Mouse (Mus musculus) gastrocnemius, adult 18-20 months (tissue): ENCODE results near the gene Adam19. TPM values are rescaled to one million over a fixed set of nuclear protein-coding genes. Genes with fewer than 3 reads are reported as not detected.
A peak's percentile ranks its signal among the peaks of the same experiment; 100 is the strongest.
"Not testable (repeated sequence)": the region's sequence is repeated elsewhere in the genome, so short reads cannot be mapped to it uniquely, and the experiment has no call there.

Source experiments
- DNase-seq: peaks from one replicate; pipeline ENCODE4 v3.0.0; 2021; ENCODE audit warnings: low spot score
- total RNA-seq, 2 experiments: library from RNA; stranded (reverse); gene quantifications; 2 replicates each; pipeline ENCODE4 v1.2.3; 2021

The Adam19 gene
- total RNA-seq, 2 experiments from 2014 or later: 1.9 to 4.1 TPM

DNA sequence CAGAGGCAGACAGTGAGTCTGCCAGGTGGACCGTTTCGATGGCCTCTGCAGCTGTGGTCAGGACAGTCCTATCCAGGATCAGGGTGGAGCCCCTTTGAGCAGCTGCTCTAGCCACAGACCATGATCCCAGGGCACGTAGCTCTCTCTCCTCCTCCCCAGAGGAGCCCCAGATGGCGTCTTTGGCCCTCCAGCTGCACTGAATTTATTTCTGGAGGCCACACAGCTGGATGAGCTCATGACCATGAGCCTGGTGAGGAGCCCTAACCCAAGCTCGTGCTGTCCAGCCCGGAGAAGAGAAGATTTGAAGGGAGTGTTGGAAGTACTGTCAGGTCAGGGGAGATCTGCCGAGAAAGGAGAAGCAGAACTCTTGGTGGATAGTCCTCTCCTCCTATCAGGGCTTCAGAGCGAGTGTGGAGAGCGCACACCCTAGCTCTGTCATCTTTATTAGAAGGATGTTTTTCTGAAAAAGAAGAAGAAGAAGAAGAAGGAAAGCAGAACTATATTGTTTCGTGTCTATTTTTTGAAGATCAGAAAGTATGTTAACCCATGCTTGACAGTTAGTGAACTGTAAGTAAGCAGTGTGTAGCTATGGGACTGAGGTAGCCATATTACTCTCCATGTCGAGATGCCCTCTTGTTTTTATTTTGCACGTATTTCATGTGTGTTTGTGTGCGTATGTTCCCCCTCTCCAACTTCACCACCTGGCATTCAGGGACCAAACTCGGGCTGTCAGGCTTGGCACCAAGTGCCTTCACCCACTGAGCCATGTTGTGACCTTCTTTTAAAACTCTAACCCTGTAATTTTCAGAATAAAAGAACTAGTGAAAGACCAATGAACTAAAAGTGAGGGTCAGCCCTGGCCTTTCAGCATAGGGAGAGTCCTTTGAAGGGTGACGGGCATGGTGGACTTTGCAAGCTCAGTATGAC lies 72.1 kb downstream of the Adam19 start:
- peak; percentile 77 for DNase-seq

DNA sequence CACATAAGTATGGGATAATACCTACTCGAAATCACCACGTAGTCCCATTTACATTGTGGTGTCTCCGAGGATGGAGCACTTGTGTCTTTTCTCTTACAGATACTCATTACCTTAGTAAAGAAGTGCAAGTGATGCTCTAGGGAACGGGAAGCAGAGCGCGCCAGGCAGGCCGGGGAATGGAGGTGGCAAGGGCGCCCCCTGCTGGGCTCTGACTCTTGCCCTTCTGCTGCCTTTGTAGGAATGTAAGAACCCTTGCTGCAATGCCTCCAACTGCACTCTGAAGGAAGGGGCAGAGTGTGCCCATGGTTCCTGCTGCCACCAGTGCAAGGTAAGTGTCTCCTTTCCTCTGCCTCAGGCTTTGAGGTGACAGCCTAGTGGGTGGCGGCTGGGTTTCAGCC lies 72.8 kb downstream of the Adam19 start:
- DNase-seq: peak; percentile 80

DNA sequence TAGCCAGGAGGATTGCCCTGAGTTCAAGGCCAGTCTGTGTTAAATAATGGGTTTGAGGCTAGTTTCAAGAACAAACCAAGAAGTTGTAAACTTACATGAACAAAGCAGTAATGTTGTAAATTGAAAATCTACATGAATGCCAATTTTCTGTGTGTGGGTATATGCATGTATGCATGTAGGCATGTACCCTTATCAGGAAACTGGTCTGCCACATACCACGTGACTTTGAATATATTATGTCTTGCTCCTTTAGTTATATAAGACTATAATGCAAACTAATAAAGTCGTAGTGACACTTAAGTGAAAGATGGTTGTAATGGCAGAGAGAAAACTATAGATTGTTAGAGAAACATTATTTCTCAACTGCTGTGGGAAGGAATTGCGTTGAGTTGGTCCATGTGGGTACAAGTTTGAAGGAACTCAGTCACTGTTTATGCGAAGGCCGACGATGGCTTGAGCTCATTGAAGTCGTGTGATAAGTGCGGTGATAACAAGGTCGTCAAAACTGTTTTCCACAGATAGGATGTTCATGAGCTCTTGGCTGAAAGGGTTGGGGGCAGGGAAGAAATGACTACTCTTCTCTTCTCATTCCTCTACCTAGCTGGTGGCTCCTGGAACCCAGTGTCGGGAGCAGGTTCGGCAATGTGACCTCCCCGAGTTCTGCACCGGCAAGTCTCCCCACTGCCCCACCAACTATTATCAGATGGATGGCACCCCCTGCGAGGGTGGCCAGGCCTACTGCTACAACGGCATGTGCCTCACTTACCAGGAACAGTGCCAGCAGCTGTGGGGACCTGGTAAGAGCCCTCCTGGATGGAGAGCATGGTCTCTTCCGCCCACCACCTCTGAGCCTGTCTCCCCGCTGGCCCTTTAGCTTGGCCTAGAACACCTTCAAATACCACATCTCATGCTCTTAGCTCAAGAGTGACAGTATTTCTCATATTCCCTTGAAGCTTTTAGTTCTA lies 75.5 kb downstream of the Adam19 start:
- DNase-seq: no peak

DNA sequence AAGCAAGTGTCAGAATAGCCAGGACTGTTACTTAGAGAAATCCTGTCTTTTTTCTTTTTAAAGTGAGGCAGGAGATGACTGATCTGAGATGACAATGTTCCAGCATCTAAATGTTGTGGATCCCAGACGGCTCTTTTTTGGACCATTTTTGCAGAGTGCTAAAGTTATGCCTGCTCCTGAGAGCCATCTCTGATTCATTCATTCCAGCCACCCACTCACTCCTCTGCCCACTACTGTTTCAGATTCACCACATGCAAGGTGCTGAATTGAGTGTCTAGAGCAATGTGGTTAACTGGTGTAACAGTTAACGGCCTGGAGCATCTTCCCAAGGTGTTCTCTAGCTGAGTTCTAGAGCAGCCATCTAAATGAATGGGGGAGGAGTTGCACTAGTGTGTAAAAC lies 79.1 kb downstream of the Adam19 start:
- no peak for DNase-seq

DNA sequence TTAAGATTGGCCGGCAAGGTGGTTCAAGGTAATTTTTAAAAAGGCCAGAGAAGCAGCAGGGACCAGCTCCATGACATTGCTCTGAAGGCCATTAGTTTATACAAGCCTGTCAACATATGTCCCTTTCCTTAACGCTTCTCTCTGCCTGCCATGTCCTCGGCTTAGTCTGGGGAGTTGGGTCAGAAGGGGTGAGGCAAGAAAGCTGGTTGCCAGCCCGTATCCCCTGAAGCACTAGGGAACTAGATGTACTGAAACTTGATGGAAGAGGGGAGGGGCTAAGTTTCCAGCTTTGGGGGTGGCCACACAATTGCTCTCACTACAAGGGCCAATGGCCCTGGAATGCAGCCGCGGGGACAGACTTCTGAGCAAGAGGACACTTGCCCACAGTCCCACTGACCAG lies 87.5 kb downstream of the Adam19 start:
- no peak for DNase-seq

DNA sequence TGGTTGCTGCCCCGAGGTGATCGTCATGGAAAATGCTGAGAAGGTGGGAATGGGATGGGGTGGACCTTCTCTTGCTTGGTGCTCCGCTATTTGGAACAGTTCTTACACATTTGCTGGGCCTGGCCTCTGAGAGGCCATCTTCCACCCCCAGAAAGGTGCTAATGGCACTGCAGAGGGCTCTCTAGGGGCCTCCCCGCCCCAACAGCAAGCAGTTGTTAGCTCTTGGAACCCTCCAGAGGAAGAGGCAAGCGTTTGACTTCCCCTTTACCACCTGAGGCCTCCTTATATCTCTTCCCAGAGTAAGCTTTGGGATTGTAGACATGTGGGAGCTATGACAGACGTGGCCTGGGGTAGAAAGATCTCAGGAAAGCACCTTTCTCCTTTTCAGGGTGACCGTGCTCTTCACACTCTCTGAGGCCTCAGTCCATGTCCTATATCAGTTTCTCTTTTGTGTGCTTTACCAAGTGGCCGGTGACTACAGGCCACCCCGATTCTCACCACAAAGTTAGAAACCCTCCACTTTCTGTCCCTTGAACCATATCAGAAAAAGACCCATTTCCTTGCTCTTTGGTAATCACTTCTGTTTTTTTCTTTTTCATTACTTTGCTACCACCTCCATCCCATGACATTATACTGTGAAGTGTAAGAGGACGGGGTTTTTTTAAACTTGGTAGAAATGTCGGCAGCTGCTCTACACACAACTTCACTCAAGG lies 89.5 kb downstream of the Adam19 start:
- no peak for DNase-seq

DNA sequence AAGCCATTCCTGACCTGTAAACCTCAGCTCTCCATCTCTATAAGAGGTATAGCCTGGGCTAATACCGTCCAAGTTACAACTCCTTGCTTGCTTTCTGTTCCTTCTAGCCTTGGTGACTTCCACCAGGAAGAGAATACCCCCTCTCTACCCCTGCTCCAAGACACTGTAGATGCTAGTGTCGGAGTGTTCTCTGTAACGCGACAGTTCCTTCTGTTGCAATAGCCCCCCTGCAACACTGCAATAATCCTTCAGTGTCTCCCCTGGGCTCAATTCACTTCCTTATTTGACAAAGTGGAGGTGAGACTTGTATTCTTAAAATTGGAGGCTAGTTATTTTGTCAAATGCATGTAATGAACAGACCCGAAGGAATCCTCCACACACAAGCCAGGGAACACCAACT lies 90.8 kb downstream of the Adam19 start:
- DNase-seq: no peak

DNA sequence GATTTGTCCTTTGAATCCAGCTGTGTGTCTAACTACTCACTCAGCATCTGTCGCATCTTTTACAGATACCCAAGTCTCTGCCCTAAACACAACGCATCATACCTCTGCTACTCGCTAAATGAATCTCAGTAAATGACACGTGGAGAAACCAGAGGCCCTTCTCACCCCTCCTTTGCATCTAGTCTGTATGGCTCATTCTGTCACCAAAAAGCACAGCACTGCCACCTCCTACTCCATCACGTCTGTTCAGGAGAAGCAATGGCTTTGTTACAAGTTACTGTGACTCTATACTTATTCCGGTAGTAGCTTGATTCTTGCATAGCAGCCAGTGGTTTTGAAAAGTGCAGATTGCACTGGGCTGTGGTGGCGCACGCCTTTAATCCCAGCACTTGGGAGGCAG lies 101.2 kb downstream of the Adam19 start:
- DNase-seq: no peak

DNA sequence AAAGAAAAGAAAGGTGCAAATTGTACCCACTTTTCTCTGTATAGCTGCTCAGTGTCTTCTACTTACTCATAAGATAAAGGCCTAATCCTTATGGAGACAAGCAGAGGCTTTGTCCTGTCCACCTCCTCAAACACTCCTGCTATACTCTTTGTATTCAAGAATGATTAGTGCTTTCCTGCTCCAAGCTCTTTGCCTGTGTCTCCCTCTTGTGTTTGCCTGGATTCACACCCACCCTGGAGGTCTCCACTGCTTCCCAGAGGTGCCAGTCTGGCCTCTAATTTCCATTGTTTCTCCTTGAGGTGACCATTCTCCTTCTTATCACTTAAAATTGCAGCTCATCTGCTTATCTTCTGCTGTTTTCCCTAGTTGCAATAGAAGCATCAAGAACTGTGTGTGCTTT lies 101.7 kb downstream of the Adam19 start:
- no peak for DNase-seq

DNA sequence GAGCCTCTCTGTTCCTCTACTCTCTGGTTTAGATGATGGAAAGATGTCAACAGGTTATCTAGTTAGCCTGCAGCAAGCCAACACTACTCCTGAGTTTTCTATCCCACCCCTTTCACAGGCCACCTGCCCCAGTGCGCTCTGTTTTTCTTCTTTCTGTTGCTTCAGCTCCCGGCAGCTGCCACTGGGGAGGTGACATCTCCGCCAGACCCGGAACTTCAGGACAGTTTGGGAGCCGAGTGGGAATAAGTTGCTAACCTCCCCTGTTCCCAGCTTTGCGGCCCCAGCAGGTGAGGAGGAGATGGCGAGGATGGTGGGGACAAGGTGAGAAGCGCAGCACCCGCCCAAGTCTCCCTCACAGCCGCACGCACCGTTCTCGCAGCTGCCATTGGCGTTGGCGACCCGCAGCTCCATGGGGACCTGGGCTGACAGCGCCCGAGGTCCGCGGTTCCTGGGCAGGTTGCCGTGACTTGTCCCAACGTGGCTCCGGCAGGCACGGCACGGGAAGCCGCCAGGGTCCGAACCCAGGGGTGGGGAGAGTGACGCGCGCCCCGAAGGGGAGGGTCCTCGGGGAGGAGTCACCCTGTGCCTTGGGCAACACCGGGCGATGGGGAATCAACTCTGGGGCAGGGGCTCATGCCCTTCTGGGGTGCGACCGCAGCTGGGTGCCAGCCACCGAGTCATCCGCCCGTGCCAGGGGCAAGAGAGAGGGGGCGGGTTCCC lies 110.2 kb downstream of the Adam19 start, which contains the start of gene Nipal4:
TSS of gene Nipal4 (minus strand) at position 643 of the 720 bp plus-strand sequence.
- DNase-seq: no peak

DNA sequence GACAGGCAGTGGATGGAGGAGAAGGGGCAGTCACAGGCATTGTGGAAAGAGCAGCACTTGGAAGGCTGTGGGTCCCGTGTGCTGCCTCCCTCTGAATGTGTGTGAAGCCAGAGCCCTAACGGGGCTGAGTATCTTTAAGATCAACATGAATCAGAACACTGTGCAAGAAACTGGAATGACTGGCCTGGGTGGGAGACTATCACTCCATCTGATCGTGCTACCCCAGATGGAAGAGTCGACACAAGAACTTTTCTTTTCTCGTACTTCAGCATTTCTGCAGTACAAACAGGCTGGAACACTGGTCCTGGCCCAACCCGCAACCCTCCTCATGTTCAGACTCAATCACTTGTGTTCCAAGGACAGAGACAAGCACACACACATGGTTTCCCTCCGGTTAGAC lies 112.7 kb downstream of the Adam19 start:
- no peak for DNase-seq

DNA sequence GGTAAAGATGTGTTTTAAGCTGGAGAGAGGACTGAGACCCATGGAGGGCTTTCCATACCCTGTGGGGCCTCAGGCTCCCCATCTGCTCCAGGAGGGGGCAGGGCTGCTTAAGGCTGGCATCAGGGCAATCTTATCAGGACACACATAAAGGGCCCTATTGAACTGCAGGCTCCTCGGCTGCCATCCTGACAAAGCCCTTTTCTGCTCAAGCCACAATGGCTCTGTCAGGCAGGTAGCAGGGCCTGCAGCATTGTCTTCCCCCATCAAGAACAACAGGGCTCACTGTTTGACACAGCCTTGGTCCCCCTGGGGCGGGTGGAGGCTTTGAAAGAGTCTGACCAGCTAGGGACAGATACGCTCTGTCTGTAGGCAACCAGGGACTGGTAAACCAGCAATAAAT lies 114.1 kb downstream of the Adam19 start:
- DNase-seq: no peak

DNA sequence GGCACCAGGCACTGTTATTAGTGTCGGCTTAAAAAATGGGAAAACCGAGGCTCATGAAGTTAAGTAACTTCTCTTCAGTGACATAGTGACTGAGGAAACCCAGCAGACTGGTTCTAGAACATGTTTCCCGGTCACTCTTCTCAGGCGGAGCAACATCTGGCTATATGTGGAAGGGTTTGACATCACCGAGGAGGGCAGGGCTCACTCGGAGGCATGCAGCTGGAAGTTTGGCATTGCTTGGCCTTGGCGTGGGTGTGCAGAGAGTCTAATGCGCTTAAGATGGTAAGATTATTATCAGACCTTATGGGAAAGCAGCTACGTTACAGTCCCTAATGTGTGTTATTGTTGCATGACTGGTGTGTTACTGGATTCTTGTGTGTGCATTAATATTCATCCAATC lies 116.3 kb downstream of the Adam19 start:
- DNase-seq: no peak

DNA sequence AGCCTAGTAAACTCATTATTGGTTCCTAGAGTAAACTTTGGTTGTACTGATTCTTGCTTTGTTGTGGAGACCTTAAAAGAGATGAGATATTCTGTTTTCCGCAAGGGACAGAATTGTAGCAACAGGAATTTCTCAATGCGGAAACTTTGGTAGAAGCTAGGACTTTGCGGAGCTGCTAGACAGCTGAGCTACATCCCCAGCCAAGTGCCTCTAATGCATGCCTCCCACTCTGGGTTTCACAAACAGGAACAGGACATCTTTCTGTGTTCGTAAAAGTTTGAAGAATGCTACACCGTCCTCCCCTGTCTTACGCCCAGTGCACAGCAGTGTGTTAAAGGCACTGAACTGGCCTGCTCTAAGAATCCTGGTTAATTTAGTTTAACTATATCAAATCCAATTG lies 120.4 kb downstream of the Adam19 start:
- DNase-seq: no peak

DNA sequence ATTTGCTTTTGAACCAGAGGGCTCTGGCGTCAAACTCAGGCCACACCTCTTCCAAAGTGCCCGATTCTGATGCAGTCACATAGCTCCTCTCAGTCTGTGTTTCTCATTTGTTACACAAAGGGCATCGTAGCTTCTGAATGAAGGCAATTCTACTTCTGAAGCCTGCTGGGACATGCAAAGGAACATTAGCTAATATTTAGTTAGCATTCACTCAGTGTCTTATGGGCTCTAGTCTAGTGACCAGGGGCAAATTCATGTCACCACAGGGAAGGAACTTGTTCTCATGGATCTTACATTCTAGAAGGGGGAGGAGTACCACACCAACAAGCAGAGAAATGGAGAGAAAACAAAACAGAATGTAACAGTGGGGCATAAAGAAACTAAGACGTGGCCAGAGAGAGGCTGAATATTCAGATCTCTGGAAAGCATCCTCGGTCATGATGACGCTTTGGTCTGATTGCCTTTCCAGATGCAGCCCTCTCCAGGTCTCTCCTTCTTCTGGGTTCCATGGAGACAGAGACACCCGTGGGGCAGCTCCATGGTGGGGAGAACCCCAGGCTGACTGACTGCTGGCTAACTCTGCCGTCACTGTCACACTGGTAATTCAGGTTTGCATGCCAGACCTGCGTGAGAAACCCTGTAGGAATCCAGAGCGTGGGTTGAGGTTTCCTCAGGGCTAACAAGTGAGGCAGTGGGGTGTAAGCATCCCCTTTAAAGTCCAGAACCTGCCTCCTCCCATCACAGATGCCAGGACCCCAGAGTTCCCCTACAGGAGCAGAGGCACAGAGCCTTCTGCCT lies 121.7 kb downstream of the Adam19 start:
- no peak for DNase-seq

DNA sequence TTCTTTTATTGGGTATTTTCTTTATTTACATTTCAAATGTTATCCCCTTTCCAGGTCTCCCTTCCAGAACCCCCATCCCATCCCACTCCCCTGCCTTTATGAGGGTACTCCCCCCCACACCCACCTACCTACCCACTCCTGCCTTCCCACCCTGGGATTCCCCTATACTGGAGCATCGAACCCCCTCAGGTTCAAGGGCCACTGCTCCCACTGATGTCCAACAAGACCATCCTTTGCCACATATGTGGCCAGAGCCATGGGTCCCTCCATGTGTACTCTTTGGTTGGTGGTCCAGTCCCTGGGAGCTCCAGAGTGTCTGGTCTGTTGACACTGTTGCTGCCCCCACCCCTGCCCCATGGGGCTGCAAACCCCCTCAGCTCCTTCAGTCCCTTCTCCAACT lies 126.2 kb downstream of the Adam19 start:
- DNase-seq: not testable (repeated sequence)

DNA sequence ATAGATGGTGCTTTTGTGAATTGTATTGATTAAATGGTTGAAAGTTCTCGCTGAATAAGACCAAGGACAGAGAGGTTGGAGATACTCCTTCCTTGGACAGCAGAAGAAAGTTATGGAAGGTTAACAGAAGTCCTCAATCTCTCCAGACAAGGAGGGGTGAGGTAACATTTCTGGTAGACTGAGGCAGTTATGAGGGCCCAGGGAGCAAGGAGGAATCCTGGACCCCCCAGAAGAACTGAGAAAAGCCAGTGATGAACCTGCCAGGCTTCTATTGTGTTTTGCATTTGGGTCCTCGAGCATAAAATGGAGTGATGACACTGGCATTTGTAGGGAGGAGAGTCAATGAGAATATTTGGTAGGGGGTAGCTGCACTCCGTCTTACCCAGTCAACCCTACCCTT lies 129.2 kb downstream of the Adam19 start:
- DNase-seq: no peak

DNA sequence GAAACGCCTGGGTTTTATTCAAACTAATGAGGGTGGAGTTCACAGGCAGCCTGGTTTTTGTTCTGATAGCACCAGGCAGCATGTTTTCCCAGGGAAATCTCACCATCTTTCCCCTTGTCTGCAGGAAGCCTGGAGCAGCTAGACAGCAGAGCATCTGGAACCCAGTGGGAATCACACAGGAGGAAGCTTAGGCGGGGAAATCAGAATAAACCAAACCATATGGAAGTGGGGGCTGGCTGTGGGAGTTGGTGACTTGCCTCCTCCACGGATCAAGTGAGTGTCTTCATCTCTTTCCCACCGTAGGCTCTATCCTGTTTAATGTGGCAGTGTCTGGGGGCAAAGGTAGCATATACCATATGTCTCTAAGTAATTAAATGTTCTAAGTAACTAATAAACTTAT lies 129.7 kb downstream of the Adam19 start:
- no peak for DNase-seq

DNA sequence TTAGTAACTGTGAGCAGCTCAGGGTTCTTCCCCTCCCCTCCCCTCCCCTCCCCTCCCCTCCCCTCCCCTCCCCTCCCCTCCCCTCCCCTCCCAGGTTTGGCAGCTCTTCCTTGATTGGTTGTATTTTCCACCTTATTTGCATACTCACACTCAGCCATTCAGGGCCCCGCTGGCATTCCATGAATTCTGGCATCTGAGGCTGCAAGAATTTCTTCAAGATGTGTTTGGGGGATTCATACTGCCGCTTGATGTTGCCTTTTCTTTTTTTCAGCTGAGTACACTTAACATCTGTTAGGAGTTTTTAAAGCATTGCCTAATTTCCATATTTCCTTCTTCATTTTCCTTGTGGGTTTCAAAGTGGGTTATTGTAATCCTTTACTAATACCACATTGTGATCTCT lies 132.5 kb downstream of the Adam19 start:
- DNase-seq: no peak

DNA sequence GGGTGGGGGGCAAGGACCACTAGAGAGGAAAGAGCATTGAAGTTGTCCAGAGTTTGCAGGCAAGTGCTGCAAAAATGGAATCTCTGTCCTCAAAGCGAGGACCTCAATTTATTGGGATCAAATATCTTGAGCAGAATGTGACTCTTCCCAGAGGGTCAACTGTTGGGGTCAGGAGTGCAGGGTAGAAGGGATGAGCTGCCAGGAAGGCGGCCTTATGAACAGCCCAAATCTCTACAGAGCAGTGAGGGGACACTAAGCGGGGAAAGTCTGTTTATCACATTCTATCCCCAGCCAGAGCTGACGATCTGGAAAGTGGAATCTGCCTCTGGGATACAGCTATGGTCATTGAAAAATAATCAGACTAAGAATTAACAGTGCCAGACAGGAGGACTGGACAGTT lies 138.4 kb downstream of the Adam19 start:
- DNase-seq: no peak
